Mouse (Mus musculus) frontal cortex, postnatal 14 days (tissue): ENCODE results near the gene Zswim4.

Experiments
- DNase-seq, 2 experiments: peaks; one replicate each; pipeline ENCODE4 v3.0.0; 2022; ENCODE audit warnings: low spot score in 2 of 2

The Zswim4 gene

DNA sequence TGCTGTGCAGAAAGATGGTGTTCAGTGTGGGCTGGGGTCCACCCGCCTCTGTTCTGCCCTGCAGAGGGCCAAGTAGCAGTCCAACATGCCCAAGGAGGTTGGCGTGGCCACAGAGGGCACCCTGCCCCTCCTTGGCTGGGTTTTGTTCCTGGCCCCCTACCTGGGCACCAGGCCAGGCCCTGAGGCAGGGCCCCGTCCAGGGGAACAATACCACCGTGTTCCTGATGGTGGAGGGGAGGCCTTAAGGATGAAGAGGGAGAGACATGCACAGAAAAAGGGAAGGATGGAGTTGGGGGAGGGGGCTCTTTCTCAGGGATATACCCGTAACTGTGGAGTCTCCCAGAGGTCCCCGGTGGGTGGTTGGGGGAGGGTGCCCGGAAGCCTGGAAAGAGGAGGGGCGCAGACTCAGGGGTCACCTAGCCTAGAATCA lies 36.7 kb downstream of the Zswim4 start:
- DNase-seq: no peak

DNA sequence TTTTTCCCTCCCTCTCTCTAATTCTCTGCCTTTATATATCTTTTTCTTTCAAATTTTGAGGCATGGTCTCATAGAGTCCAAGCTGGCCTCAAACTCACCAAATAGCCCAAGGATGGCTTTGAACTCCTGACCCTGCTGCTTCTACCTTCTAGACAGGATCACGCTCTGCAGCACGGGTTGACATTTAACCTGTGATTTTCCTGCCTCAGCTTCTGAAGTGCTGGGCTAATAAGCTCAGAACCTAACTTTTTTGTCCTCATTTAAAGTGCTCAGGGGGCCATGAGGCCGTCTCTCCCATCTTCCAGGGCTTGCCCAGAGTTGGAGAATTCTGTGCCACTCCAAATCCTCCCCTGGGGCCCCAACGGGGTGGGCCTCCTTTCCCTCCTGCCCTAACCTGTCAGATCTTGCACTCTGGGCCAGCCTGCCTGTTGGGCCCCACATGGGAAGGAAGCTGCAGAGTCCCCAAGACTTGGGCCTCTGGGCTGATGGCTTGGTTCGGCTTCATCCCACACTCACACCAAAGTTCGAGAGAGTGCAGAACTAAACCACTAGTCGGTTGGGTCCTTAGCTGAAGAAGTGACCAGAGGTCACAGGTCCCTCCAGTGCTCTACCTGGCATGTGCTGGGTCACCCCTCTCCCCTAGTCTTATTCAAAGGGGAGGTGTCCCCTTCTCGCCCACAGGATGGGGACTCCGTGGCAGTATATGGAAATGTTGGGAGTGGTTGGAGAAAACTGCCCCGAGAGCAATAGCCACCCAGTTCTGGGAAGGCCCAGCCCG lies 37.3 kb downstream of the Zswim4 start:
- no peak for DNase-seq

GRCm38 (mm10) chr8:84198871-84199270 lies 38.0 kb downstream of the Zswim4 start:
- no peak for DNase-seq

DNA sequence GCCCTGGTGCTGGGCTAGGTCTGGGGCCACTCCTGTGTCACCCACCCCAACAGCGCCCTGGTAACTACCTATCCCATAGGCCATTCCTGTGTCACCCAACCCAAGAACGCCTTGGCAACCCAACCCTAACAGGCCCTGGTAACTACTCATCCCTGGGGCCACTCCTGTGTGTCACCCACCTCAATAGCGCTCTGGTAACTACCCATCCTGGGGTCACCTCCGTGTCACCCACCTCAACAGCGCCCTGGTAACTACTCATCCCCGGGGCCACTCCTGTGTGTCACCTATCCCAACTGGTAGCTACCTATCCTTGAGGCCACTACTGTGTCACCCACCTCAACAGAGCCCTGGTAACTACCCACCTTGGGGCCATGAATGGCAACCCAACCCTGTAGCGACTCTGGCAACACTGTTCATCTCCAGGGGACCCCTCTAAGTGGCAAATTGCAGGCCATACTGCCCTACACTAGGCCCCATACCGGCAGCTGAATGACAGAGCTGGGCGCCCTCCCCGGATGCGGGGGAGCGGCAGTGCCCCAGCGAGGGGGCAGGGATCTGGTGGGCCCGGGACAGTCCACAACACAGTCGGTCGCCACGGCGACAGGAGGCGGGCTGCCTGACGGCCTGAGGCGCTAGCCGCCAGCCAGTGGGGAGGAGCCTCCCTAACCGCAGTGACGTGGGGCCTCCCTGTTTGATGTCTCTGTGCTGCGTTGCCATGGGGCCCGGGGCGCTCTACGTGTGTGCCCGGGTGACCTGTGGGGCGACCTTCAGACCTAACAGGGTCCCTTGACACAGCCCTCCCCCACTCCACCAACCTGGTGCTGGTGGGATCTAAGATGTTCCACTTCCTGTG lies 38.7 kb downstream of the Zswim4 start:
- DNase-seq: peak; percentile 73 to 78

DNA sequence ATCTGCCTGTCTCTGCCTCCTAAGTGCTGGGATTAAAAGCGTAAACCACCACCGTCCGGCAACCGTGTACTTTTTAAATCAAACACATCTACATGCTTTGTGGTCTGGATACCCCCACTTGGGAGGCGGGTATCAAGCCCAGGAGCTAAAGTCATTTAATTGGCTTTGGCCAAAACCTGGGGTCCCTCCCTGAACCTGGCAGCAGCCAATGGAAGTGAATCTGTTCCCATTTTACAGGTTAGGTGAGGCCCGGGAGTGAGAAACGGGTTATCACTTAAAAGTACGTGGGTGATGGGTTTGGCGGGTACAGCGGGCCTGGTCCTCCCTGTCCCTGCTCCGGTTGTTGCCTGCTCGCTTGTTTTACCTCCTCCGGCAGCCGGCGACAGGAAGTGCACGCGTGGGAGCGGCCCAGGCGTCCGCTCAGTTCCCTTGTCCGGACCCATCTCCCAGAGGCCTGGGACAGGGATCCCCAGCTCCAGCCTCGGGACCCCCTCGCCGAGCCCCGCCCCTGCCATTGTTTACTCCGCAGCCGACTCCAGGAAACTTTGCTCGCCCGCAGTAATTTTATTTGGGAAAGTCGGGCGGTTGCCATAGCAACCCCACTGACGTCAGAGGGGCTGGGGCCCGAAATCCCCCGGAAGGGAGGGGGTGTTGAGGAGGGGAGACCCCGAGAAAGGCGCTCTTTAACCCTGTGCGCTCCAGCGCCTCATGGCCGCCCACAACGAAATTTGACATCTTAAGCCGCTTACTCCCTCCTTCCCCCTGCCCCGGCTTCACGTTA lies 39.5 kb downstream of the Zswim4 start:
- DNase-seq: peak; percentile 68

DNA sequence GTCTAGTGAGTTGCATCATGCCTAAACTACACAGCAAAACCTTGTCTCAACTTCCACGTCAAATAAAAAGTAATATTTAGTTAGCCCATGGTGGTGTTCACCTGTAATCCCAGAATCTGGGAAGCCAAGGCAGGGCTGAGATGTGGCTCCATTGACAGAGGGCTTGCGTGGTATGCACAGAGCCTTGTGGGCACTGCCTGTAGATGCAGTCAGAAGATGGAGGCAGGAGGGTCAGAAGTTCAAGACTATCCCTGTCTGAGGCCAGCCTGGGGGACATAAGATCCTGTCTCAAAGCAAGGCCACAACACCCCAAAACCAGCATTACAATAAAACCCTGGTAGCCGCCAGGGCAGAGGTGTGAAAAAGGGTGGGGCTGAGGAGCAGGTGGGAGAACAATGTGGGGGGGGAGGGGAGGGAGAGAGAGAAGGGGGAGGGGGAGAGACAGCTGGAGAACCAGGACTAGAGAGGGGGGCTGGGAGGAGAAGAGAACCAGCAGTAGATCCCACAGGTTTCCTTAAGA lies 42.6 kb downstream of the Zswim4 start:
- DNase-seq: no peak

DNA sequence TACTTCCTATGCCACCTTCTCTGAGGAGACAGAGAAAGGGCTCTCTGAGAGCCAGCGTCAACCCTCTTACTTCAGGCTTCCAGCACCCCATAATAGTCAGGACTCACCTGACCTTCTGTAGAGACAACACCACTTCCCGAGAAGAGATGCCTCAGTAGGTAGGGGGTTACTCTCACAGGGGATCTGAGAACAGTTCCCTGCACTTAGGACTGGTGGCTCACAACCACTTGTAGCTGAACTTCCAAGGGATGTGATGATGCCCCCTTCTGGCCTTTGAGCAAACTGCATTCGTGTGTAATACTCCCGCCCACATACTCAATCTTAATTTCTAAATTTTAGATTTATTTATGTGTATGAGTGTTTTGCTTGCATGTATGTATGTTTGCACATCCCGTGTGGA lies 43.3 kb downstream of the Zswim4 start:
- no peak for DNase-seq

DNA sequence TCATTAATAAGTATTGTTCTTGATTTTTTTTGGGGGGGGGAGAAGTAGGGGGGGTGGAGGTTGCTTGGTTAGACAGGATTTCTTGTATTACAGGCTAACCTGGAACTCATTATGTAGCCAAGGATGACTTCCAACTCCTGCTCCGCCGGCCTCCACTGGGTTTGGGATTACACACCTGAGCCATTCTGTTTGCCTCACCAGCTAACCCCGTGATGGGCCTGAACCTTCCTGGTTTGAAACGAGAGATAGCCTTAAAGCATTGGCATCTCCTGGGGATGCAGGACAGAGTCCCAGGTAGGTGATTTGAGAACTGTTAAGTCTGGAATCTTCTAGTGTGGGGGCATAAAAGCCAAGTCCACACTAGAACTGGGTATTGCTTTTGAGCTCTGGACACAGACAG lies 43.7 kb downstream of the Zswim4 start:
- no peak for DNase-seq

GRCm38 (mm10) chr8:84192555-84192954 lies 44.3 kb downstream of the Zswim4 start:
- DNase-seq: peak in 1 of 2 experiments; percentile 49

- DNase-seq: no peak
These were observed 44.8 kb downstream of the Zswim4 start for GRCm38 (mm10) chr8:84192023-84192422.

GRCm38 (mm10) chr8:84190191-84190867 lies 46.5 kb downstream of the Zswim4 start:
- DNase-seq: no peak

DNA sequence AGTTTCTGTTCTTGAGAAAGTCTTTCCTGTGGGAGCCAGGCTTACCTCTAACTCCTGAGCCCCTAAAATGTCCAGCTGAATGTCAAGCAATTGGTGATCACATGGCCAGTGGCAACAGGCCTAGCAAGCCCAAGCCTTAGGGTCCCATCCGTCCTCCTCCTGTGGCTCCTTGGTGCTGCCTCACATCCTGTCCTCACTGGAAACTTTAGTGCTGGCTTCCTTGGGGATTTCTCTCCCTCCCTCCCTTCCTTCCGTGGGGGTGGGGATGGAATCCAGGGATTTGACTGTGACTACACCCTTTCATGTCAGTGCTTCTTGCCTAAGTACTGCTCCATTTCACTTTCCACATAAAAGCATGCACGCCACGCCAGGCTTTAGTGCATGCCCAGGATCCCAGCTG lies 47.3 kb downstream of the Zswim4 start:
- no peak for DNase-seq

- no peak for DNase-seq
These were observed 48.2 kb downstream of the Zswim4 start for GRCm38 (mm10) chr8:84188671-84189070.

- DNase-seq: no peak
These were observed 49.6 kb downstream of the Zswim4 start for GRCm38 (mm10) chr8:84187065-84187755.

DNA sequence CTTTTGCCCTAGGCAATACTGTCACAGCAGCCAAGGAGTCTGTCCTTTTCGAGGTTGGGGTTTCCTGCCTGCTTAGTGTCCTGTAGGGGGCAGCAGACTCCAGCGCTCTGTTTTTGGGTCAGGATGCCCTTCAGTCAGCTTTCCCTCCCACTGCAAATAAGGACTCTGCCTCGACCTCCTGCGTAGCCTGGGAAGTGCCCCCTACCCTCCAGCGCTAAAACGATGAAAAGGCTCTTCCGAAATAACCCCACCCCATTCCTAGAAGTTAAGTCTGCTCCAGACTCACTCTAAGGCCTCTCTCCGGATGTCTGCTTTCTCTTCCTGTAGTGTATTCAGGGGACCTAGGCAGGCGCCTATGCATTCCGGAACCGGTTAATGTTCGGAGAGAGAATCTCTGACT lies 50.3 kb downstream of the Zswim4 start:
- DNase-seq: peak in 1 of 2 experiments; percentile 63

- DNase-seq: no peak
These were observed 51.7 kb downstream of the Zswim4 start, which contains the start of gene Nanos3 for GRCm38 (mm10) chr8:84185117-84185516. TSS of gene Nanos3 (minus strand) at chr8:84185217.

GRCm38 (mm10) chr8:84184085-84185043 lies 52.5 kb downstream of the Zswim4 start:
- DNase-seq: no peak

GRCm38 (mm10) chr8:84183261-84184084 lies 53.4 kb downstream of the Zswim4 start:
- no peak for DNase-seq

GRCm38 (mm10) chr8:84182833-84183232 lies 54.0 kb downstream of the Zswim4 start:
- DNase-seq: no peak
